Mouse (Mus musculus) forebrain, embryonic 12.5 days (tissue): ENCODE data around the gene Il11ra1. TPM values are rescaled to one million over a fixed set of nuclear protein-coding genes. Genes with fewer than 3 reads are reported as not detected.
A peak's percentile ranks its signal among the peaks of the same experiment; 100 is the strongest.

Experiments used
- ATAC-seq: fragments of 200-750 bp; cut with Nextera tagmentation; 2 replicates; pipeline ENCODE4 v1.8.0; 2017; ENCODE audit warnings: moderate TSS enrichment; ENCODE audit not compliant: low FRiP score
- H3K27ac ChIP-seq: fragments of 300-500 bp; sonication (generic); 2 replicates; pipeline ENCODE4 v1.5.1; 2016; ENCODE audit warnings: mild to moderate bottlenecking
- H3K27me3 ChIP-seq: fragments of 300-500 bp; sonication (generic); 2 replicates; pipeline ENCODE4 v1.6.1; 2016; ENCODE audit warnings: mild to moderate bottlenecking
- H3K36me3 ChIP-seq: fragments of 300-500 bp; sonication (generic); replicated peaks from 2 replicates; pipeline ENCODE4 v1.6.1; 2016; ENCODE audit warnings: mild to moderate bottlenecking
- H3K4me1 ChIP-seq: fragments of 300-500 bp; sonication (generic); 2 replicates; pipeline ENCODE4 v1.6.1; 2016
- H3K4me2 ChIP-seq: fragments of 300-500 bp; sonication (generic); 2 replicates; pipeline ENCODE4 v1.6.1; 2016; ENCODE audit warnings: mild to moderate bottlenecking, moderate library complexity
- H3K4me3 ChIP-seq: fragments of 300-500 bp; sonication (generic); replicated peaks from 2 replicates; pipeline ENCODE4 v1.5.1; 2016; ENCODE audit warnings: mild to moderate bottlenecking
- H3K9ac ChIP-seq: fragments of 300-500 bp; sonication (generic); 2 replicates; pipeline ENCODE4 v1.6.1; 2016; ENCODE audit warnings: mild to moderate bottlenecking
- H3K9me3 ChIP-seq: fragments of 300-500 bp; sonication (generic); 2 replicates; pipeline ENCODE4 v1.6.1; 2016
- WGBS: fragments of 180-500 bp; shearing (Covaris S2); methylation state at CpG from one replicate; pipeline ENCODE4 v1.1.7; 2016; 5-methylcytosine and 5-hydroxymethylcytosine counted together
- polyA plus RNA-seq: library from polyadenylated mRNA; unstranded; fragments of >200 nt; fragmentation: Nextera tagmentation; extraction: Ambion mirVana; gene quantifications from 2 replicates; pipeline ENCODE4 v1.2.1, GENCODE M21; 2016

Gene Il11ra1
- polyA plus RNA-seq, 1 experiment from 2014 or later, result 62.1 TPM

- peaks cover 62% of the 10 kb centered on the region for H3K4me1 ChIP-seq
- H3K9me3 ChIP-seq, result no peaks in the 10 kb centered on the region
- no peak overlapping the region for H3K4me2 ChIP-seq
- WGBS, result 85% methylated on average over 11 of the region's 11 CpGs
- H3K27ac ChIP-seq, result no peak overlapping the region; the same call in 1 of the 2 replicates
- H3K9ac ChIP-seq, result no peak overlapping the region
- H3K4me3 ChIP-seq, result no peak overlapping the region
- ATAC-seq, result no peak
- H3K27me3 ChIP-seq, result peaks cover 14% of the 10 kb centered on the region
- H3K36me3 ChIP-seq, result peaks cover 70% of the 10 kb centered on the region
These were observed 33.1 kb upstream of the Il11ra1 start for GRCm38 (mm10) chr4:41666646-41667045.

- Histone ChIP-seq H3K9me3 (no peaks in the 10 kb centered on the region), H3K9ac (no peak overlapping the region), H3K4me3 (no peak overlapping the region), H3K4me2 (no peak overlapping the region), H3K36me3 (peaks cover 37% of the 10 kb centered on the region), H3K27me3 (0 out of 2 replicates have a peak, but pooled peaks cover 5% of the 10 kb centered on the region), H3K27ac (peak overlapping the region; percentile 94), H3K4me1 (peaks cover 61% of the 10 kb centered on the region)
- no peak for ATAC-seq
- 76% methylated on average over 18 of the region's 18 CpGs for WGBS
These were observed 29.0 kb upstream of the Il11ra1 start for GRCm38 (mm10) chr4:41670836-41671235.

- peaks cover 10% of the 10 kb centered on the region; the same call in 1 of the 2 replicates for H3K27me3 ChIP-seq
These were observed 28.3 kb upstream of the Il11ra1 start for GRCm38 (mm10) chr4:41671500-41671899.

GRCm38 (mm10) chr4:41671963-41672480 is 27.8 kb upstream of the Il11ra1 start:
- WGBS, result 2% methylated on average over 8 of the region's 8 CpGs

More at GRCm38 (mm10) chr4:41671500-41671899, 28.3 kb upstream of the Il11ra1 start:
- H3K9ac ChIP-seq, result peak overlapping the region; percentile 48; the same call in 1 of the 2 replicates
- H3K27ac ChIP-seq, result peak overlapping the region; percentile 94
- H3K4me2 ChIP-seq, result peak overlapping the region; percentile 38
- peaks cover 33% of the 10 kb centered on the region for H3K36me3 ChIP-seq
- H3K9me3 ChIP-seq, result no peaks in the 10 kb centered on the region
- H3K4me1 ChIP-seq, result peaks cover 65% of the 10 kb centered on the region
- peak overlapping the region; percentile 1; the same call in 1 of the 2 replicates for H3K4me3 ChIP-seq
- peak; percentile 36 for ATAC-seq
- WGBS, result 12% methylated on average over 5 of the region's 5 CpGs

GRCm38 (mm10) chr4:41672522-41672963 is 27.2 kb upstream of the Il11ra1 start:
- 9% methylated on average over 8 of the region's 8 CpGs for WGBS
- peaks cover 11% of the 10 kb centered on the region; the same call in 1 of the 2 replicates for H3K27me3 ChIP-seq
- peaks cover 26% of the 10 kb centered on the region for H3K36me3 ChIP-seq
- H3K4me1 ChIP-seq, result peaks cover 75% of the 10 kb centered on the region
- ATAC-seq, result no peak
- peak overlapping the region; percentile 94 for H3K27ac ChIP-seq
- H3K9ac ChIP-seq, result peak overlapping the region; percentile 48
- no peaks in the 10 kb centered on the region for H3K9me3 ChIP-seq
- peak overlapping the region; percentile 1; the same call in 1 of the 2 replicates for H3K4me3 ChIP-seq
- H3K4me2 ChIP-seq, result peak overlapping the region; percentile 38

More at GRCm38 (mm10) chr4:41671963-41672480, 27.8 kb upstream of the Il11ra1 start:
- peaks cover 10% of the 10 kb centered on the region; the same call in 1 of the 2 replicates for H3K27me3 ChIP-seq
- peak overlapping the region; percentile 48 for H3K9ac ChIP-seq
- ATAC-seq, result peak; percentile 81
- peak overlapping the region; percentile 1 for H3K4me3 ChIP-seq
- peak overlapping the region; percentile 38 for H3K4me2 ChIP-seq
- peak overlapping the region; percentile 94 for H3K27ac ChIP-seq
- H3K4me1 ChIP-seq, result peaks cover 70% of the 10 kb centered on the region
- no peaks in the 10 kb centered on the region for H3K9me3 ChIP-seq
- peaks cover 28% of the 10 kb centered on the region for H3K36me3 ChIP-seq

- Histone ChIP-seq H3K4me1 (peaks cover 82% of the 10 kb centered on the region), H3K9ac (peak overlapping the region; percentile 48; the same call in 1 of the 2 replicates), H3K4me2 (peak overlapping the region; percentile 38), H3K36me3 (peaks cover 20% of the 10 kb centered on the region), H3K9me3 (no peaks in the 10 kb centered on the region), H3K27ac (peak overlapping the region; percentile 94), H3K27me3 (peaks cover 11% of the 10 kb centered on the region; the same call in 1 of the 2 replicates), H3K4me3 (no peak overlapping the region)
- 42% methylated on average over 19 of the region's 19 CpGs for WGBS
- ATAC-seq, result no peak
These were observed 26.6 kb upstream of the Il11ra1 start for GRCm38 (mm10) chr4:41673186-41673585.

- Histone ChIP-seq H3K4me3 (no peak overlapping the region), H3K27ac (peak overlapping the region; percentile 65), H3K36me3 (peaks cover 11% of the 10 kb centered on the region), H3K27me3 (peaks cover 11% of the 10 kb centered on the region; the same call in 1 of the 2 replicates), H3K4me1 (peaks cover 97% of the 10 kb centered on the region), H3K4me2 (0 out of 2 replicates have a peak overlapping the region, but pooled peaks have one; percentile 11), H3K9me3 (no peaks in the 10 kb centered on the region), H3K9ac (peak overlapping the region; percentile 25; the same call in 1 of the 2 replicates)
- WGBS, result 58% methylated on average over 17 of the region's 17 CpGs
- ATAC-seq, result no peak
These were observed 23.4 kb upstream of the Il11ra1 start for GRCm38 (mm10) chr4:41676248-41677005.

GRCm38 (mm10) chr4:41677006-41677629 is 22.7 kb upstream of the Il11ra1 start:
- Histone ChIP-seq H3K36me3 (peaks cover 11% of the 10 kb centered on the region), H3K4me1 (peaks cover 95% of the 10 kb centered on the region), H3K9me3 (no peaks in the 10 kb centered on the region), H3K27me3 (peaks cover 11% of the 10 kb centered on the region; the same call in 1 of the 2 replicates), H3K9ac (peak overlapping the region; percentile 25), H3K4me2 (peak overlapping the region; percentile 11; the same call in 1 of the 2 replicates), H3K4me3 (no peak overlapping the region), H3K27ac (peak overlapping the region; percentile 47)
- WGBS, result 43% methylated on average over 13 of the region's 13 CpGs
- ATAC-seq, result peak; percentile 70

GRCm38 (mm10) chr4:41678863-41679262 is 20.9 kb upstream of the Il11ra1 start:
- Histone ChIP-seq H3K27me3 (peaks cover 11% of the 10 kb centered on the region; the same call in 1 of the 2 replicates), H3K36me3 (peaks cover 11% of the 10 kb centered on the region), H3K4me2 (no peak overlapping the region), H3K4me1 (peaks cover 86% of the 10 kb centered on the region), H3K4me3 (no peak overlapping the region), H3K9ac (no peak overlapping the region), H3K9me3 (no peaks in the 10 kb centered on the region), H3K27ac (peak overlapping the region; percentile 79)
- ATAC-seq, result no peak
- 80% methylated on average over 6 of the region's 6 CpGs for WGBS

- ATAC-seq, result no peak; the same call in 1 of the 2 replicates
These were observed 20.5 kb upstream of the Il11ra1 start for GRCm38 (mm10) chr4:41679291-41679690.

GRCm38 (mm10) chr4:41681176-41681575 is 18.6 kb upstream of the Il11ra1 start:
- H3K9me3 ChIP-seq, result no peaks in the 10 kb centered on the region
- WGBS, result 63% methylated on average over 4 of the region's 4 CpGs
- peak overlapping the region; percentile 42; the same call in 1 of the 2 replicates for H3K27ac ChIP-seq
- H3K4me2 ChIP-seq, result no peak overlapping the region
- peaks cover 73% of the 10 kb centered on the region for H3K4me1 ChIP-seq
- 0 out of 2 replicates have a peak overlapping the region, but pooled peaks have one; percentile 25 for H3K9ac ChIP-seq
- H3K4me3 ChIP-seq, result no peak overlapping the region
- H3K36me3 ChIP-seq, result peaks cover 11% of the 10 kb centered on the region
- peaks cover 9% of the 10 kb centered on the region; the same call in 1 of the 2 replicates for H3K27me3 ChIP-seq
- ATAC-seq, result no peak

More at GRCm38 (mm10) chr4:41679291-41679690, 20.5 kb upstream of the Il11ra1 start:
- H3K27ac ChIP-seq, result peak overlapping the region; percentile 79
- WGBS, result 39% methylated on average over 2 of the region's 2 CpGs
- H3K9ac ChIP-seq, result peak overlapping the region; percentile 38; the same call in 1 of the 2 replicates
- H3K36me3 ChIP-seq, result peaks cover 11% of the 10 kb centered on the region
- H3K27me3 ChIP-seq, result peaks cover 11% of the 10 kb centered on the region; the same call in 1 of the 2 replicates
- H3K4me2 ChIP-seq, result no peak overlapping the region
- no peak overlapping the region for H3K4me3 ChIP-seq
- peaks cover 86% of the 10 kb centered on the region for H3K4me1 ChIP-seq
- H3K9me3 ChIP-seq, result no peaks in the 10 kb centered on the region
